Mouse (Mus musculus) MEL (cell line): ENCODE data around the gene Rnf121. TPM values are rescaled to one million over a fixed set of nuclear protein-coding genes. Genes with fewer than 3 reads are reported as not detected.
A peak's percentile ranks its signal among the peaks of the same experiment; 100 is the strongest.

ENCODE experiments used
- DNase-seq: peaks from one replicate; pipeline ENCODE4 v3.0.0; 2011; ENCODE audit warnings: low read depth, low spot score
- H3K27ac ChIP-seq: 2 replicates; pipeline ENCODE4 v1.5.1; 2012; ENCODE audit warnings: low read depth, mild to moderate bottlenecking, control low read depth, low read length, moderate library complexity; ENCODE audit not compliant: control insufficient read depth
- H3K27me3 ChIP-seq, 2 experiments: fragments of 150-350 bp in 1 of 2; sonication (generic) in 1 of 2; 2 replicates each; pipeline ENCODE4 v1.6.1; 2012; ENCODE audit warnings: low read length in 2 of 2, mild to moderate bottlenecking in 2 of 2, improper control_type of control experiment in 1 of 2, moderate library complexity in 1 of 2; ENCODE audit not compliant: insufficient read depth in 2 of 2, control insufficient read depth in 1 of 2
- H3K36me3 ChIP-seq, 2 experiments: 2 replicates each; pipeline ENCODE4 v1.6.1; 2012 to 2014; ENCODE audit warnings: low read length in 2 of 2, improper control_type of control experiment in 1 of 2, inconsistent platforms in 1 of 2, mild to moderate bottlenecking in 1 of 2; ENCODE audit not compliant: insufficient read depth in 2 of 2, control insufficient read depth in 1 of 2
- H3K4me1 ChIP-seq, 2 experiments: fragments of 150-350 bp in 1 of 2; sonication (generic) in 1 of 2; 2 replicates each; pipeline ENCODE4 v1.6.1; 2012; ENCODE audit warnings: low read length in 2 of 2, improper control_type of control experiment in 1 of 2, mild to moderate bottlenecking in 1 of 2; ENCODE audit not compliant: insufficient read depth in 2 of 2, control insufficient read depth in 1 of 2
- H3K4me3 ChIP-seq, 2 experiments: fragments of 150-350 bp in 1 of 2; sonication (generic) in 1 of 2; 2 replicates each; pipeline ENCODE4 v1.5.1; 2012; ENCODE audit warnings: low read depth in 2 of 2, low read length in 2 of 2, mild to moderate bottlenecking in 2 of 2, moderate library complexity in 2 of 2, control low read depth in 1 of 2, improper control_type of control experiment in 1 of 2; ENCODE audit not compliant: control insufficient read depth in 1 of 2, insufficient read depth in 1 of 2
- H3K79me2 ChIP-seq: 2 replicates; pipeline ENCODE4 v1.6.1; 2012; ENCODE audit warnings: mild to moderate bottlenecking, low read length, moderate library complexity; ENCODE audit not compliant: control insufficient read depth, poor library complexity, insufficient read depth
- H3K9ac ChIP-seq: 2 replicates; pipeline ENCODE4 v1.6.1; 2012; ENCODE audit warnings: low read depth, mild to moderate bottlenecking, control low read depth, low read length, moderate library complexity; ENCODE audit not compliant: control insufficient read depth, poor library complexity, severe bottlenecking
- H3K9me3 ChIP-seq: fragments of 150-350 bp; sonication (generic); replicated peaks from 2 replicates; pipeline ENCODE4 v1.6.1; 2012; ENCODE audit warnings: mild to moderate bottlenecking, low read length, improper control_type of control experiment, moderate library complexity; ENCODE audit not compliant: insufficient read depth
- CHD1 ChIP-seq: IDR thresholded peaks from 2 replicates; pipeline ENCODE4 v1.6.1; 2012; ENCODE audit warnings: low read depth, mild to moderate bottlenecking, inconsistent platforms, low read length, improper control_type of control experiment
- GABPA ChIP-seq: IDR thresholded peaks from 2 replicates; pipeline ENCODE4 v1.6.1; 2012; ENCODE audit warnings: low read depth, mild to moderate bottlenecking, inconsistent platforms, low read length, improper control_type of control experiment, moderate library complexity
- GATA1 ChIP-seq: IDR thresholded peaks from 2 replicates; pipeline ENCODE4 v1.6.1; 2011; ENCODE audit warnings: low read depth, low read length, improper control_type of control experiment
- MAFK ChIP-seq: IDR thresholded peaks from 2 replicates; pipeline ENCODE4 v1.6.1; 2011; ENCODE audit warnings: low read depth, mild to moderate bottlenecking, low read length, improper control_type of control experiment, borderline replicate concordance
- MAX ChIP-seq: IDR thresholded peaks from 2 replicates; pipeline ENCODE4 v1.6.1; 2011; ENCODE audit warnings: low read length, improper control_type of control experiment
- MYB ChIP-seq: IDR thresholded peaks from 2 replicates; pipeline ENCODE4 v1.6.1; 2011; ENCODE audit warnings: mild to moderate bottlenecking, low read depth, low read length, improper control_type of control experiment
- POLR2AphosphoS5 ChIP-seq: IDR thresholded peaks from 2 replicates; pipeline ENCODE4 v1.6.1; 2012; ENCODE audit warnings: low read depth, borderline replicate concordance, mild to moderate bottlenecking, inconsistent platforms, low read length, moderate library complexity, mixed read lengths
- RCOR1 ChIP-seq: IDR thresholded peaks from 2 replicates; pipeline ENCODE4 v1.6.1; 2012; ENCODE audit warnings: low read depth, mild to moderate bottlenecking, inconsistent platforms, low read length, improper control_type of control experiment
- TAL1 ChIP-seq: IDR thresholded peaks from 2 replicates; pipeline ENCODE4 v1.6.1; 2012; ENCODE audit warnings: mild to moderate bottlenecking, inconsistent platforms, low read length, moderate library complexity, mixed read lengths
- TCF12 ChIP-seq: IDR thresholded peaks from 2 replicates; pipeline ENCODE4 v1.6.1; 2014; ENCODE audit warnings: low read depth, mild to moderate bottlenecking, inconsistent platforms, low read length, improper control_type of control experiment, moderate library complexity
- UBTF ChIP-seq: IDR thresholded peaks from 2 replicates; pipeline ENCODE4 v1.6.1; 2012; ENCODE audit warnings: low read depth, mild to moderate bottlenecking, inconsistent platforms, low read length, improper control_type of control experiment, moderate library complexity, borderline replicate concordance; ENCODE audit not compliant: insufficient read depth
- USF1 ChIP-seq: IDR thresholded peaks from 2 replicates; pipeline ENCODE4 v1.6.1; 2014; ENCODE audit warnings: low read depth, mild to moderate bottlenecking, inconsistent platforms, low read length, improper control_type of control experiment, moderate library complexity
- USF2 ChIP-seq, 2 experiments: IDR thresholded peaks; 2 replicates each; pipeline ENCODE4 v1.6.1; 2011 to 2012; ENCODE audit warnings: improper control_type of control experiment in 2 of 2, low read length in 2 of 2, borderline replicate concordance in 1 of 2, inconsistent platforms in 1 of 2, low read depth in 1 of 2, mild to moderate bottlenecking in 1 of 2; ENCODE audit not compliant: insufficient read depth in 1 of 2
- ZNF384 ChIP-seq: IDR thresholded peaks from 2 replicates; pipeline ENCODE4 v1.6.1; 2012; ENCODE audit warnings: low read depth, mild to moderate bottlenecking, inconsistent platforms, low read length, improper control_type of control experiment
- polyA plus RNA-seq, 2 experiments: library from polyadenylated mRNA; stranded (reverse) in 1 of 2; unstranded in 1 of 2; fragments of >175 nt in 1 of 2; fragments of >200 nt in 1 of 2; gene quantifications; 2 replicates each; pipeline versions ENCODE4 v1.2.1 to v1.2.4; 2012; ENCODE audit warnings: low replicate concordance in 2 of 2, low read depth in 1 of 2; ENCODE audit not compliant: insufficient read length in 2 of 2, insufficient read depth in 1 of 2, missing spikeins in 1 of 2
- total RNA-seq: library from RNA; depleted of rRNA; stranded (reverse); fragments of 300-350 nt; gene quantifications from 2 replicates; pipeline ENCODE4 v1.2.3, GENCODE M21; 2012

Gene Rnf121
- total and polyA plus RNA-seq, 3 experiments: 16.0 to 18.5 TPM; not detected in 1

- Histone ChIP-seq H3K9me3 (no peaks in the 10 kb centered on the region), H3K27ac (peak overlapping the region; percentile 61)
- TF ChIP-seq CHD1: 0 out of 2 replicates have a peak, but pooled peaks have one; percentile 39
- TF ChIP-seq POLR2AphosphoS5: no peak
- TF ChIP-seq USF1: peak; percentile 29; the same call in 1 of the 2 replicates
- TF ChIP-seq USF2 (IDR thresholded peaks at IDR 0.05; ENCODE audit: borderline replicate concordance in 1 of 2, insufficient read depth in 1 of 2, low read depth in 1 of 2, low read length in 2 of 2): no peak
- TF ChIP-seq, all 39 proteins: peak for 2
- DNase-seq: peak; percentile 40
- Histone ChIP-seq H3K9ac (peak overlapping the region; percentile 69), H3K36me3 (peaks cover 2 to 28% of the 10 kb centered on the region in 2 experiments; a peak in 2 of 4 replicates), H3K4me1 (peaks cover 11% of the 10 kb centered on the region in 2 experiments), H3K4me3 (peak overlapping the region; percentile 70 to 74), H3K27me3 (no peaks in the 10 kb centered on the region), H3K79me2 (peaks cover 30% of the 10 kb centered on the region)
Measured at GRCm38 (mm10) chr7:102066363-102066762, 1.1 kb upstream of the Rnf121 start.

DNA sequence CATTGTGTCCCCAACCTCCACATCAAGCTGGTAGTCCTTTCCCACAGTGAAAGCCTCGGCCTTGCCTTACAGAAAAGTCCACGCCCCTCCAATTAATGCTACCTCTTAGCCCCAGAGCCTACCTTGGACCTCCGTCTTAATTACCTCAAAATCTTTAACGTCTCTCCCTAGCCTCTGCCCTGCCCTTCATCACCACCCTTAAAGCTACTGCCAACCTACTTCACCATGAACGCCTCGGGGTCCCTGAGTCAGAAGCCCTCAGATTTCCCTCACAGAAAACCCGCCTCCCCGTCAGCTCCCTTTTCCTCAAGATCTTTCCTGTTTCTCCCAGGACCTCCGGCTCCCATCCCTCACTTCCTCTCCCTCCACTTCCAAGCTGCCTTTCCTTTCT is 619 bp downstream of the Rnf121 start:
- H3K4me3 ChIP-seq: peak overlapping the region; percentile 70 to 74
- peak overlapping the region; percentile 67 for H3K9ac ChIP-seq
- H3K27ac ChIP-seq: peak overlapping the region; percentile 11; the same call in 1 of the 2 replicates
- no peaks in the 10 kb centered on the region for H3K9me3 ChIP-seq
- peaks cover 0 to 34% of the 10 kb centered on the region in 2 experiments; a peak in 3 of 4 replicates for H3K36me3 ChIP-seq
- H3K27me3 ChIP-seq: no peaks in the 10 kb centered on the region
- DNase-seq: no peak
- TF ChIP-seq RCOR1: no peak
- TF ChIP-seq MYB: no peak
- TF ChIP-seq GABPA: no peak
- TF ChIP-seq TCF12: no peak
- TF ChIP-seq CHD1: no peak
- TF ChIP-seq USF1: no peak
- TF ChIP-seq MAX: no peak
- no peak for TF ChIP-seq UBTF
- no peak for TF ChIP-seq MAFK
- no peak for TF ChIP-seq ZNF384
- H3K4me1 ChIP-seq: peaks cover 11% of the 10 kb centered on the region in 2 experiments
- peaks cover 32% of the 10 kb centered on the region for H3K79me2 ChIP-seq

DNA sequence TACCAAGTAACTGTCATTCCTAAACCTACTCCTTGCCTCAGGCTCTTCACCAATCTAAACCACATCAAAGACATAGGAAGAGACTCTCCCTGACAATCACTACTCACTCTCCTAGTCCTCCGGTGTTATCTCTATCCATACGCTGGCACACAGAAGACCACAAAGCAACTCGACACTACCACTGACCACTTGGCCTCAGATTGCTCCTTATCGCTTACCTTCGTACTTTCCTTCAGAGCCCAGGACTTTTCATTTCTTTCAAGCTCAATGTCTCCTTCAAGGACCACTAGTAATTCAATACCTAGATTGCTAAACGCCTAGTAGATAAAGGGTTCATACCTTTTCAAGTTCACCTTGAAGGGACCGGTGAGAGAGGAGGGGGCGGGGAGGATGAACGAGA is 1.4 kb downstream of the Rnf121 start:
- peak; percentile 15 for DNase-seq
- H3K79me2 ChIP-seq: peaks cover 32% of the 10 kb centered on the region
- H3K4me1 ChIP-seq: peaks cover 11% of the 10 kb centered on the region in 2 experiments
- H3K27me3 ChIP-seq: no peaks in the 10 kb centered on the region
- peaks cover 0 to 34% of the 10 kb centered on the region in 2 experiments; a peak in 3 of 4 replicates for H3K36me3 ChIP-seq
- peak; percentile 24; the same call in 1 of the 2 replicates for TF ChIP-seq GATA1
- no peak for TF ChIP-seq TCF12
- TF ChIP-seq TAL1: peak; percentile 38
- H3K9me3 ChIP-seq: no peaks in the 10 kb centered on the region
- H3K4me3 ChIP-seq: peak overlapping the region; percentile 70 to 74
- H3K9ac ChIP-seq: peak overlapping the region; percentile 67
- H3K27ac ChIP-seq: no peak overlapping the region
